Mouse (Mus musculus): ENCODE measurements around the gene Clrn2. TPM values are rescaled to one million over a fixed set of nuclear protein-coding genes. Genes with fewer than 3 reads are reported as not detected.

Clrn2 gene
- polyA plus RNA-seq (2015; fragmentation: Illumina TruSeq; extraction: RNeasy Lipid Tissue Mini Kit (QIAGEN cat#74804); ENCODE audit: low read depth, low replicate concordance) = not detected

DNA sequence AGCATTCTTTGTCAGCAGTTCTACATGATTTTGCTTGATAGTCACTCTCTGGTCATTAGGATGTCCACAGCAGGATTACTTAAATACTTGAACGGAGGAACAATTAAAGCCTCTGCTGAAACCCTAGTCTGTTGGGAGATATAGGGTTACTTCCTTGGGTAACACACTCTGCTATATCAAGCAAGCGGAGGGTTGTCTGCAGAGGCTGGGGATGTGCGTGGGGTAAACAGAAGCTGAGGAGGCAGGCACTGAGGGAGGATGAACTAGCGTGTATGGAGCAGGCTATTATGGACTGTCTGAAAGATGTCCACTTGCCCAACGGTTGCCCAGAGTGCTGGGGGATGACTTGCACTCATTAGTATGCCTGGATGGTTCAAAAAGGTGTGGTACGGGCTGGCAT lies at the start of gene Clrn2:
Clrn2 (plus strand) TSS at position 301 of the 400 bp plus-strand sequence.

DNA sequence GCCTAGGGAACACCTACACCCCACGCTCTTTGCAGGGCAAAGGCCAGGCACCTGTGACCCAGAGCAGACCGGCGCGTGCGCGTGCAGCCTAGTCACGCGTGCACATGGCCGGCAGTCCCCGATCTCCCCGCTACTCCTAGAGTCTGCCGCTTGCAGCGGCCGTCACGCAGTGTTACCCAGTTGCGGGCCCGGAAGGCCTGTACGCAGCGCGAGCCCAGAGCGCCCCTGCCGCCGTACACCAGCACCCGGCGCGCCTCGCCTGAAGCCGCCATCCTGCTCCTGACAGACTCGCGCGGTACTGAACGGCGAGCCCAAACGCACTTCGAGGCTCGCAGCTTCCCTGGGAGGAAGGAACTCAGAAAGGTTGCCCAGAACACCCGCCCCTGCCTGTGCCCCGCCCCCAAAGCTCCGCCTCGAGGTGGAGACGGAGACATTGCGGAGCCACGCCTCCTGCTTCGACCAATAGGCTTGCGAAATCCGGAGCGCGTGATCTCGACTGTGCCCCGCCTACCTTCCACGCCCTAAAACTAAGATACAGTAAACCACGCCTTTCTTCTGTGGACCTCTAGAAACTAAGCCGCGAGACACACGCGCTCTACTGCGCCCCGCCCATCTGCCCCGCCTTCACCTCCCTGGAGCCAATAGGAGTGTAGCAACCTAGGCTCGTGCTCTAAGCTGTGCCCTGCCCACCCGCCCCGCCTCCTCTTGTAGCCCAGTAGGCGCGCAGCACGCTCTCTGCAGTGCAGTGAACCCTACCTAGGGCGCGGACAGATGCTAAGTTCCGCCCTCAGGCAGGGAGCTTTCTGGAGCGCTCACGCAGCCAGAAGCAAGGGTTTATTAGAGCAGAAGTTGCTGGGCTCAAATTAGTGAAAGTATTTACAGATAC lies 3.5 kb upstream of the Clrn2 start, which contains the start of gene Qdpr:
Qdpr (minus strand) TSS at position 406 of the 886 bp plus-strand sequence.

DNA sequence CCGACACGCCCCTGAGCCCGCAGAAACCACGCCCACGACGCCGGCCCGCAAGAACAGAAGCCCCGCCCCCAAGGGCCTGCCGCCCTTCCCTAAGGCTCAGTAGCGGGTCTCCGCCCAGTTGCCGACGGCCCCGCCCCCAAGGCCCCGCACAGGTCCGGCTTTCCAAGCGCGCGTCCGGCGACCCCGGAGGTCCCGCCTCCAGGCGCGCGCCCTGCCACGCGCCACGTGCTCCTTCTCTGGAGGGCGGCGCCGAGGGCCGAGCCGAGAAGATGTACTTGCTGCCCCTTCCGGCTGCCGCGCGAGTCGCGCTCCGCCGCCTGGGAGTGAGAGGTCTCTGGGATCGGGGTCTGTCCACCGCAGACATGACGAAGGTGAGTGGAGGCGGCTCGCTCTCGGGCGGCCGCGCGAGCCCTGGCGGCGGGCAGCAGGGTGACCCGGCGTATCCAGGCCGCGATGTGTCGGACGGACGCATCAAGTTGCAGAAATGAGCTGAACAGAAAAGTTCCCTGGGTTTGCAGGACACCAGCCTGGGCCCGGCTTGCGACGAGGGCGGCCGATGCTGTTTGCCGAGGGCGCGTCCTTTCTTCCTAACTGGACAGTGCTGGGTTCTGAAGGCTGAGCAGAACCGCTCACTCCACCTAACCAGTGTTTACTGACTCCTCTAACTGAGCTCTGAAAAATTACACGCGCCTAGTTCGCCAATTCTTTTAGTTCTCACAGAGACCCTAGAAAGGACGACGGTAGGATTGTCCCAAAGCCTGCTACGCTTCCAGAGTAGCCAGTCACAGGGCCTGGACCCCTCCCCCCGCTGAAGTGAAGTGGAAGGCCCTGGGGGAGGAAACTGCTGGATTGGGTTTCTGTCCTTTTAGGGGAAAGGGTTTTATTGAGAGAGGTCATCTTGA lies 39.9 kb downstream of the Clrn2 start, which contains the start of gene Lap3:
Lap3 (plus strand) TSS at position 184 of the 902 bp plus-strand sequence.

Other genes starting within 250 kb of the Clrn2 start
- gene Qdpr, start 3.5 kb upstream of the Clrn2 start, polyA plus RNA-seq (2015; fragmentation: Illumina TruSeq; extraction: RNeasy Lipid Tissue Mini Kit (QIAGEN cat#74804); ENCODE audit: low read depth, low replicate concordance) = 491 TPM
- 82.1 TPM for gene Lap3, start 39.6 kb downstream of the Clrn2 start, polyA plus RNA-seq (2015; fragmentation: Illumina TruSeq; extraction: RNeasy Lipid Tissue Mini Kit (QIAGEN cat#74804); ENCODE audit: low read depth, low replicate concordance)
- 152 TPM for gene Med28, start 66.5 kb downstream of the Clrn2 start, polyA plus RNA-seq (2015; fragmentation: Illumina TruSeq; extraction: RNeasy Lipid Tissue Mini Kit (QIAGEN cat#74804); ENCODE audit: low read depth, low replicate concordance)
- gene Fam184b, start 185.9 kb downstream of the Clrn2 start, polyA plus RNA-seq (2015; fragmentation: Illumina TruSeq; extraction: RNeasy Lipid Tissue Mini Kit (QIAGEN cat#74804); ENCODE audit: low read depth, low replicate concordance) = 3.5 TPM
- gene Ncapg, start 216.2 kb downstream of the Clrn2 start, polyA plus RNA-seq (2015; fragmentation: Illumina TruSeq; extraction: RNeasy Lipid Tissue Mini Kit (QIAGEN cat#74804); ENCODE audit: low read depth, low replicate concordance) = not detected

Data from brain, adult 10 weeks (tissue).